Mouse (Mus musculus): ENCODE data around the gene Loxl4. TPM values are rescaled to one million over a fixed set of nuclear protein-coding genes. Genes with fewer than 3 reads are reported as not detected.

The Loxl4 gene
- total RNA-seq, 1 experiment from 2014 or later, result 2.2 TPM

DNA sequence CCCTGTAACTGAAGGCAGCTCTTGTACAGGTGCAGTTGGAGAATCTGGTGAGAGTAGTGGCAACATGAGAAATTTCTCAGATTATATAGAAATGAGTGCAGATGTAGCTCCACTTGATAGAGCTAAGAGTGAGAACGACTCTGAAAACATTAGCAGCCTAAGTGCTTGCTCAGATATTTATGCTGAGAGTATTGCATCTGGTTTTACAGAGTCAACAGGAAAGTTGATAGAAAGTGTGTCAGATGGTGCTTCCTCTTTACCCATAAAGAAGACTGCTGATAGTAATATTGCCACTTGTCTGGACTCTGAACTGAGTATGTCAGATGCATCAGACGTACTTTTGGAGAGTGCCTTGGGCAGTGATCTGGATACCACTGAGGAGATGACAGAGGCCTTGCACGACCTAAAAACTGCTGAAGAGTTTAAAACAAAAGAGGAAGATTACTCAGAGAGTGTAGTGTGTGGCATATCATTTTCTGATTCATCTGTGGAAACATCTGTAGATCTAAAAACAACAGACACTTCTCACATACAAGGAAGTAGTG lies 48.8 kb downstream of the Loxl4 start:
- no peak for DNase-seq

DNA sequence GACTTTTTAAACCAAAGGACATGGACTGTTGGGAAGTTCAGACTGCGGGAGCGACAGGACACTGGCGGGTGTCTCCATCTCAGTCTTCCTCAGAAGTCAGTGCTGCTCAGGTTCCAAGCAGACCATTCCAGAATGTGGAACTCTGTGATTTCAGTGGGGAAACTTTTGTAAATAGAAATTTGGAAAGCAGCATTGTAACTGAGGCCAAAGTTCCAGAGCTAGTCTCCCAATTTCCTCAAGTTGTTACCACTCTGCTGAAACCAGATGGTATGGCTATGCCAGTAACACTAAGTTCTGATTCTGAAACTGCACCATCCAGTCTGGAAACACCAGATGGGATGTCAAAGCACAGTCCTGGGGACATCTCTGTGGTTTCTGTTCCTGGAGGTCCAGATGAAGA lies 49.6 kb downstream of the Loxl4 start:
- DNase-seq, result no peak

DNA sequence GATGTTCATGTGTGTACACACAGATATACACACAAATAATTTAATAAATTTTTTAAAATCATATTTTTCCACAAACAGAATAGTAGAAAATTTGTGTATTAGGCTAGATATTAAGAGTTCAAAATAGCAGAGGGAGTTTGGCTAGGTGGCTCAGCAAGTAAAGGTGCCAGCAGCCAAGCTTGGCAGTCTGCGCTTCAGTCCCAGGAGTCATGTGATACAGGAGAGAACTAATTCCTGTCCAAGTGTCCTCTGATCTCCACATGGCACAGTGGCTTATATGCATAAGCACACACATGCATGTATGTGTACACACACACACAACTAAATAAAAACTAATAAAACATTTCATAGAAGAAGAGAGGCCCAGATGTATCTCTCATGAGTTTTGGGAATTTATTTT lies 50.6 kb downstream of the Loxl4 start:
- peak; percentile 12 for DNase-seq

DNA sequence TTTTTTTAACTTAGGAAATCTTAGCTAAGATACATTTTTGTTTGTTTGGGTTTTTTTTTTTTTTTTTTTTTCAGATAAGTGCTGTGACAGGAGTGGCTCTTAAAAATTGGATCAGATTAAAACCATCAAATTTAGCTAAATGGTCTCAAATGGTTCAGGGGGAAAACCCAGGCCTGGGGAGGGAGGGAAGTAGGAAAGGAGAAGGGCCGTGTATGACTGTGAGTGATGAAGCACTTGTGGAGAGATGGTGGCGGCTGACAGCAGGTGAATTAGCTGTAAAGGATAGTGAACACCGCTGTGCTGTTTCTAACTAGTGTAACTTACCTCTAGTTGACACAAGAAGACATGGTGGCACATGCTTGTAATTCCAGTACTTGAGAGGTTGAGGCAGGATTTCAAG lies 53.9 kb downstream of the Loxl4 start:
- DNase-seq, result no peak

Other genes with a start within 250 kb of the Loxl4 start
- gene Crtac1, start 181.0 kb downstream of the Loxl4 start, total RNA-seq (2021), result 0.64 TPM in 1 of 2 replicates, not detected in the other
- gene R3hcc1l, start 94.1 kb downstream of the Loxl4 start, total RNA-seq (2021), result 21.1 and 30.9 TPM in 2 replicates
- 40.1 and 47.5 TPM in 2 replicates for gene Pyroxd2, start 140.0 kb upstream of the Loxl4 start, total RNA-seq (2021)
- 25.2 and 30.3 TPM in 2 replicates for gene Hps1, start 167.2 kb upstream of the Loxl4 start, total RNA-seq (2021)

Measured in adrenal gland, postnatal 25 days (tissue).